Mouse (Mus musculus): Measurements from ENCODE around the gene Prcp.

The Prcp gene

DNA sequence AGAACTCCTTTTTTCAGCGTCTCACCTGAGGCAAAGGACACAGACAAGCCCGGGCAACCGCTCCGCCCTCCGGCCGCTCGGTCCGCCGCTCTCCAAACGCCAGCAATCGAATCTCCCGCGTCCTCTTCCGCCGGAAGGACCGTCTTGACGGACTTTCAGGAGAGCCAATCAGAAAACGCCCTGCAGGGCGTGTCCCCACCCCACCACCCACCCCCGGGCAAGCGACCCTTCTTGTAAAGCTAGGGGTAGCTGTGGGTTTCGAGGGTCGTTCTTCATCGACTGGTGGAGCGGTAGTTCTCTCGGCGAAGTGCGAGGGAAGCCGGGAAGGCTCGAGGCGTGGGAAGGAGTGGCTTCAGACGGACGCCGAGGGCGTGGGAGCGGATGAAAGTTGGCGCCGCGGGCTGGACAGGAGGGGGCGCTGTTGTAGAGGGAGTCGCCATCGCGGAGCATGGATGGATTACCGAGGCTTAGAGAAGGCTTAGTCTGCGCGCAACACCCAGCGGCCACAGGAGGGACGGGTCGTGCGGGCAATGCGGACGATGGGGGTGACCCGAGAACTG, at the start of gene Prcp, which contains the start of gene Ddias:
Prcp (plus strand) TSS at position 355 of the 560 bp plus-strand sequence.
Ddias (minus strand) TSS at position 132 of the 560 bp plus-strand sequence.
- peak; percentile 89 to 95 for DNase-seq (ENCODE audit: low spot score in 2 of 2)

DNA sequence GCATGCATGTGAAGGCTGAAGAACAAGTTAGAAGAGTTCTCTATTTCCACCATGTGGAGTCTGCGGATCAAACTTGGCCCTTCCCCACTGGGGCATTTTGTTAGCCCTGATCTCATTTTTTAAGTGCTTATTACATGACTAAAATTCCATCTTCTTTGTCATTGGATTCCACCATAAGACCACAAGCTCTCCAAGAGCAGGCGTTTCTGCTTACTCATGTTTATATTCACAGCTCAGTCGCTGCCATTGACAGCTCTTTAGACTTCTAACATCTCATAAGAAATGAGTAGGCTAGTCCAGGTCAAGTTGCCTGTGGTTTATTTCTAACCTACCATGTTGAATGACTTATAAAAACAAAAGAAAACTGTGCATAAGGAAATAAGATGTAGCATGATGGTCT, 48.0 kb upstream of the Prcp start:
- DNase-seq (ENCODE audit: low spot score in 2 of 2), result no peak

DNA sequence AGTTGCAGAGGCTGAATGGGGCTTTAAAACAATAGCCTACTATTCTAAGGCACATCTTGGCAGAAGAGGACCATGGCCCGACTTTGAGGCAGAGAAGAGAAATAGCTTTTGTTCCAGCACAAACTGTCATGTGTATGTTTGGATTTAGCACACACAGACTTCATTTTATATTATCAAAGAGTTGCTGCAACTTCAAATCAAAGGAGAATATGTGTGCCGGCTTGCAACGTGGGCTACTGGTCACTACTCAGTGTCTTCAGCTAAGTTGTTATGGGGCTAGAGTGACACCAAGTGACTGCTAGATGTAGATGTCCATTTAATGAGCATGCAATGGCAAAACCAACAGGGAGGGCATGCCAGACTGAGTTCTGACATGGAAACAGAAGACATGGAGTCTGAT, 46.3 kb upstream of the Prcp start:
- no peak for DNase-seq (ENCODE audit: low spot score in 2 of 2)

GRCm38 (mm10) chr7:92832395-92832794, 41.9 kb upstream of the Prcp start:
- DNase-seq (ENCODE audit: low spot score in 2 of 2), result no peak

DNA sequence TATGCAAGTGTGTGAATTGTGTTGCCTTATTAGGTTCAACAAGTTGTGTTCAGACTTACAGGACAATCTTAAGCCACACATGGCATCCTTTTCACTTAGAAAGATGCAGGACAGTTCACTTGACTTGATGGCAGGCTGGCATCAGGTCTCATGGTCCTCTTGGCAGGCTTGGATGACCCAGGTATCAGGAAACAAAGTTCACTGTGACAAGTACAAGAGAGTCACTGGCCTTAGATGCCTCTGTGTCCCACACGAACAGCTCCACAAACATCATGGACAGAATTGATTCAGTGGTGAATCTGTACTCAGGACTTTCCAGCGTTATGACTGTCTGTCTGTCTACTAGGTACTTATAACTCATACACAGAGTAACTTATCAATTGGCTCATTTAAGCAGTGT, 39.9 kb upstream of the Prcp start:
- DNase-seq (ENCODE audit: low spot score in 2 of 2), result no peak

- DNase-seq (ENCODE audit: low spot score in 2 of 2), result no peak
Observed at GRCm38 (mm10) chr7:92836447-92836846, 37.8 kb upstream of the Prcp start.

GRCm38 (mm10) chr7:92837226-92837625, 37.0 kb upstream of the Prcp start:
- DNase-seq (ENCODE audit: low spot score in 2 of 2), result no peak

GRCm38 (mm10) chr7:92837907-92838306, 36.4 kb upstream of the Prcp start:
- DNase-seq (ENCODE audit: low spot score in 2 of 2), result peak; percentile 11 to 21

DNA sequence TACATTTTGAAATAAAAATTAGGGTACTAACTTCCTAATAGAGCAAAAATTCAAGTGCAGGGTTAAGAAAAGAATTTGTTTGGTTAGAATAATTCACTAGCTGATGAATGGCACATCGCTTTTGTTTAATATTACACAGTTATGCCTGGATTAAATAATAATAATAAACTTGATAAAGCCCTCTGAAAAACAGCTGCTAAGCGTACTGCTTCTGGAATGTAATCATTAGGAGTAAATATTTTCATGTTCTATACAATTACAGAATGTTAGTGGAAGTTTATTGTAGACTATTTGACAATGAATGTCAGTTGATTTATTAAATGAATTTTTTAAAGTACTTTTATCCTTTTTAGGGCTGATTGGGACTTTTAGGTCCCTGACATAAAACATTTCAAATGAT, 32.0 kb upstream of the Prcp start:
- no peak for DNase-seq (ENCODE audit: low spot score in 2 of 2)

- DNase-seq (ENCODE audit: low spot score in 2 of 2), result no peak
Observed at GRCm38 (mm10) chr7:92848246-92848645, 26.0 kb upstream of the Prcp start.

DNA sequence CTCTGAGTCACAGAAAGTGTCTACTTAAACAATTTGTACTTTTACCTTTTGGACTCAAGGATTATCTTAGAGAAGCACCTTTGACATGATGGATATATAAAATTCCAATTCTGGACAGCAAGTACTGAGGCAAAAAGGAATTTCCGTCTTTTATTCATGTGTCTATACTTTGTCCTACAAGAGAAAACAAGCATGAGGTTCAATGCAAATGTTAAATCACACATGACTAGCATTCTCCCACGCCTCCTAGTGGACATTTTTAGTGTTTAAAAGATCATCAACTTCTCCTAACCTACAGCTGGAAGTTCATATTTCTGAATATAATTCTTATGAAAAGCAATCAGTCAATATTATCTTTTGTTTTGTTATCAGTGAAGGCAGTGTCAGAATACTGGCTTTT, 7.7 kb upstream of the Prcp start:
- DNase-seq (ENCODE audit: low spot score in 2 of 2), result peak in 1 of 2 experiments; percentile 17

DNA sequence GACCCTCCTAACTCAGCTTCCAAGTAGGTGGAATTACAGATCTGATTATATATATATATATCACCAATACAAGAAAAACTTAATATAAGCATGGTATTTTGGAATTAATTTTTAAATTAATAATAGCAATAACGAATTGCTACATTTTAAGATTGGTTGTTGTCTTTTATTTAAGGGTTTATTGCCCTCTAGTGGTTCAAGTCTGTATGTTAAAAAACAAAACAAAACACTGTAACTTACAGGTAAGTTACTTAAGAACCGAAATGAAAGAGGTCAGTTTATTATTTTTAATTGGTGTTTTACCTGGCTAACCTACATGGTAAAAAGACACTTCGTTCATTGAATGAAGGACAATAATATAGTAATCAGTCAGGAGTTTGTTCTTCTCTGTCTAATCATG, 4.1 kb upstream of the Prcp start:
- DNase-seq (ENCODE audit: low spot score in 2 of 2), result no peak

DNA sequence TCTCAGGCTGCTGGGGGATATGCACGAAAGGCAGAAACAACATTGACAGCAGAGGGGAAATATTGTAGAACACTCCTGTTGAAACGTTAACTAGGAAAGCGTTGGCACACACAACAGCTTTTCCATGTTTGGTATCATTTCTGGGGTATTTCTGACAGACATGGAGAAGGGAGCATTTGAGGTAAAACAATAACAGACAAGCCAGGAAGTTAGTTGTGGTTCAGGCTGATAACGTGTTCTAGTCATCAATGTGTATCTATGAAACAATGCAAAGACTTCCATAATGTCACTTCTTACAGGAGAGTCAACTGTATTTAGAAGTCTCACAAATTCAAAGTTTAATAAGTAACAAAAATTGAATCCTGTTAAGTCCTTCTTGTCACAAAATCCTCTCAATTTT, 2.7 kb upstream of the Prcp start:
- no peak for DNase-seq (ENCODE audit: low spot score in 2 of 2)

GRCm38 (mm10) chr7:92874761-92875408, 615 bp downstream of the Prcp start:
- DNase-seq (ENCODE audit: low spot score in 2 of 2), result peak; percentile 84 to 89

DNA sequence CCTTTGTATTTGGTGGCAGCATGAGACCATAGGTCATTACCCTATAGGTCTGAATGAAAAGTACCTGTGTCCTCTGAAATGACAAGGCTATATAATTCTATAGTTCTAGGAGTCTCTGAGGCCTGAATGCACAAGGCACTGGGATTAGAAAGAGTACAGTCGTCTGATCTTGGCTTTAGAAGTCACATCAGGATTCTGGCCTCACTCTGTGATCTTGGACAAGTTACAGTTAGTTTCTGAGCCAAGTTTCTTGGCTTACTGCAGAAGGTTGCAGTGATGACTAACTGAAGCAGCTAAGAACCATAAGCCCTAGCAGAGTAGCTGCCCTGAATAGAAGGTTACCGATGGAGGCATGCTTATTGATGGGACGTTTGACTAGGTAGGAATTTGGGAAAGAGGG, 1.8 kb downstream of the Prcp start:
- no peak for DNase-seq (ENCODE audit: low spot score in 2 of 2)

- DNase-seq (ENCODE audit: low spot score in 2 of 2), result no peak
Observed at GRCm38 (mm10) chr7:92876538-92876937, 2.3 kb downstream of the Prcp start.

DNA sequence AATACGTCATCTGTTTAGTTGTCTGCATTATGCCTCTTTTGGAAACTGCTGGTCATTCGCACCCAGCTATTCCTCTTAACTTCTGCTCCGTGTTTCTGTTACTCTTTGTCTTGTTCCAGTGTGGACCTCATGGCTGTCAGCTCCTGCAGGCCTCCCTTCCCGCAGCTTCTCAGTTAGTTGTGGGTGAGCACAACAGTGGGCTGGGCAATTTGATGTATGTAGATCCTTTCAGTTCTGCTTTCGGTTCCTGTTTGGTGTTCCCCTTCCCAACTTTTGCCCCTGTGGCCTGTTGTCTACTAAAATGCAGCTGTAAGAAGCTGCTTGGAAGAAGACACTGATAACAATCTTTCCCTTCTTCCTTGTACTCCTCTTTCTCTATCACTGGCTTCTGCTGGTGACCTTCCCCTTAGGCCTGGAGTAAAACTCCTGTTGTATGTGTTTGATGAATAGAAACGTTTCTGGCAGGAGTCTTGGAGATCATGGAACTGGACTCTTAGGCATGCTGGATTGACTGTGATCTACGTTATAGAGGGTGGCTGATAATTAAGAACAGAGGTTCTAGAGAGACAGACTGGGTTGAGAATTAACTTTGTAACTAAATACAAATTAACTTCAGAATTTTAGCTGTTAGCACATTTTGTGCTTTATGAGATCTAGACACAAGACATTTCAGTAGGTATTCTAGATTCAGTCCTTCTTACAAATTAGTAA, 4.5 kb downstream of the Prcp start:
- no peak for DNase-seq (ENCODE audit: low spot score in 2 of 2)

DNA sequence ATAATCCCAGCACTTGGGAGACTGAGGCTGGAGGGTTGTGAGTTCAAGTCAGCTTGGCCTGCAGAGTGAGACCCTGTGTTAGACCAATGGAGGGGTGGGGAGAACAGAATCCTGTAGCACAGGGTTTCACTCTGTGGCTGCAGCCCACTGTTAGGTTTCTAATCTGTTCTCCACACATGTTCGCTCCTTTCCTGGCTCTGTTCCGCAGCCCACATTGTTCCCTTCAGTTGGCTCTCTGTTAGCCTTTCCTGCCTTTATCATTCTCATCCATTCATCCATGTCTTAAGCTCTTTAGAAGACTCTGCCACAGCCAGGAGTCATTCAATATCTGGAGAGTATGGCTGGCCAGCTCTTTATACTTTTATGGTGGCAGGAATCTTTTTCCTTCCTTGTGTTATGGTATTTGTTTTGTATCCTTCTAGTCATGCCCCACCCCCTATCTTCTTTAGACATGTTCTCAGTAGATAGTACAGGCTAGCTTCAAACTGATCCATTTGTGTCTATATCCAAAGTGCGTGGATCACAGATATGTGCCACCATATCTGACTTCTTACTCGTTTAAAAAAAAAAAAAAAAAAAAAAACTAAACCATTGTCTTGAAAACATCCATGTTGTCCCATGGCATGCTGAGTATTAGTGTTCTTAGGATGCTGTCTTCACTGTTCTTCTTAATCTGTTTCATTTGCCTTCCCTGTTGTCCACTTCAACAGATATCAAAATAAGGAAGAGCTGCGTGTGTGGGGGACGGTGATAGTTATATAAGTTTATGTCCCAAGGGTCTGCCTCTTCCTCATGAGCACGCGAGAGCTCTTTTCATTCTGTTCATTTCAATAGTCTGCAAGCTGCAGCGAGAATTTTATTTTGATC, 9.8 kb downstream of the Prcp start:
- DNase-seq (ENCODE audit: low spot score in 2 of 2), result no peak

GRCm38 (mm10) chr7:92884998-92885660, 10.9 kb downstream of the Prcp start:
- DNase-seq (ENCODE audit: low spot score in 2 of 2), result no peak

- DNase-seq (ENCODE audit: low spot score in 2 of 2), result no peak
Observed at GRCm38 (mm10) chr7:92886801-92887200, 12.5 kb downstream of the Prcp start.

- DNase-seq (ENCODE audit: low spot score in 2 of 2), result no peak
Observed at GRCm38 (mm10) chr7:92887230-92887629, 13.0 kb downstream of the Prcp start.

DNA sequence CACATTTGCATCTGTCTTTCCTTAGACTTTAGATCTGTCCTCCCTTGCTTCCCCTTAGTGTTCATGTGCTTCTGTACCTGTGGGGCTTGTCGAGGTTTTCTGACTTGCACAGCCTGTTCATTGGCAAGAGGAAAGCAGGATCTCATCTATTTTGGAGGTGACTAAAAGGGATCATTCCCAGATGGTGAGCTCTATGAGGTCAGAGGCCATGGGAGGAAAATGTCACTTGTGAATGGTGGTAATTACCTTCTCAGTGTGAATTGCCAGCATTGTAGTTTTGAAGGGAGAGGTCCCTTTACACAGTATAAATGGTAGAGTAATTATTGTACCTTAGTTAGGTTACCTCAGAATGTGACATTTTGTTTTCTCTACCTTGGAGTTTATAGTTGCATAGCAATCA, 15.9 kb downstream of the Prcp start:
- no peak for DNase-seq (ENCODE audit: low spot score in 2 of 2)
